Mouse (Mus musculus): ENCODE results near the gene Col16a1. TPM values are rescaled to one million over a fixed set of nuclear protein-coding genes. Genes with fewer than 3 reads are reported as not detected.

The Col16a1 gene
- polyA plus RNA-seq, 1 experiment from 2014 or later, result 11.1 TPM

GRCm38 (mm10) chr4:130141786-130142185 lies 94.1 kb downstream of the Col16a1 start:
- Histone ChIP-seq H3K9ac (no peak overlapping the region), H3K4me2 (replicated peaks) (no peak overlapping the region), H3K36me3 (replicated peaks; ENCODE audit: control insufficient read depth, insufficient read depth) (no peaks in the 10 kb centered on the region), H3K27me3 (ENCODE audit: control insufficient read depth, insufficient read depth, low read length) (peaks cover 30% of the 10 kb centered on the region), H3K27ac (no peak overlapping the region), H3K9me3 (ENCODE audit: control insufficient read depth, low read length) (no peaks in the 10 kb centered on the region), H3K4me1 (replicated peaks; ENCODE audit: control insufficient read depth, insufficient read depth, low read length) (peaks cover 21% of the 10 kb centered on the region; the same call in 1 of the 2 replicates), H3K4me3 (replicated peaks; ENCODE audit: low read length) (no peak overlapping the region)
- WGBS, result 41% methylated on average over 3 of the region's 3 CpGs
- no peak for ATAC-seq (ENCODE audit: low FRiP score)
- DNase-seq (ENCODE audit: low spot score), result no peak

GRCm38 (mm10) chr4:130148405-130148804 lies 100.8 kb downstream of the Col16a1 start:
- Histone ChIP-seq H3K27ac (no peak overlapping the region), H3K4me1 (replicated peaks; ENCODE audit: control insufficient read depth, insufficient read depth, low read length) (no peaks in the 10 kb centered on the region), H3K27me3 (ENCODE audit: control insufficient read depth, insufficient read depth, low read length) (peaks cover 6% of the 10 kb centered on the region), H3K4me2 (replicated peaks) (no peak overlapping the region), H3K9ac (no peak overlapping the region), H3K4me3 (replicated peaks; ENCODE audit: low read length) (no peak overlapping the region), H3K9me3 (ENCODE audit: control insufficient read depth, low read length) (no peaks in the 10 kb centered on the region), H3K36me3 (replicated peaks; ENCODE audit: control insufficient read depth, insufficient read depth) (no peaks in the 10 kb centered on the region)
- ATAC-seq (ENCODE audit: low FRiP score), result no peak
- 82% methylated on average over 10 of the region's 10 CpGs for WGBS
- DNase-seq (ENCODE audit: low spot score), result no peak

Other genes with a start within 250 kb of the Col16a1 start
- 199 and 211 TPM in 2 replicates for gene Ptp4a2, start 236.6 kb upstream of the Col16a1 start, polyA plus RNA-seq (2014; fragmentation: Nextera tagmentation; extraction: Ambion mirVana)
- not detected in 2 replicates for gene Spocd1, start 118.6 kb upstream of the Col16a1 start, polyA plus RNA-seq (2014; fragmentation: Nextera tagmentation; extraction: Ambion mirVana)
- gene Adgrb2, start 63.0 kb upstream of the Col16a1 start, polyA plus RNA-seq (2014; fragmentation: Nextera tagmentation; extraction: Ambion mirVana), result 16.9 and 19.0 TPM in 2 replicates
- 66.0 and 77.7 TPM in 2 replicates for gene Pef1, start 54.7 kb downstream of the Col16a1 start, polyA plus RNA-seq (2014; fragmentation: Nextera tagmentation; extraction: Ambion mirVana)
- gene Hcrtr1, start 91.5 kb downstream of the Col16a1 start, polyA plus RNA-seq (2014; fragmentation: Nextera tagmentation; extraction: Ambion mirVana), result 1.7 and 2.3 TPM in 2 replicates
- gene Tinagl1, start 127.3 kb downstream of the Col16a1 start, polyA plus RNA-seq (2014; fragmentation: Nextera tagmentation; extraction: Ambion mirVana), result 6.6 and 8.5 TPM in 2 replicates
- gene Gm853, start 174.6 kb downstream of the Col16a1 start, polyA plus RNA-seq (2014; fragmentation: Nextera tagmentation; extraction: Ambion mirVana), result 0.86 and 2.4 TPM in 2 replicates
- gene Serinc2, start 231.4 kb downstream of the Col16a1 start, polyA plus RNA-seq (2014; fragmentation: Nextera tagmentation; extraction: Ambion mirVana), result 32.3 and 35.5 TPM in 2 replicates

Measured in hindbrain, embryonic 14.5 days (tissue).